Mouse (Mus musculus) hematopoietic stem cell, adult 5-6 weeks (primary cell): ENCODE data around the gene Pdxk. TPM values are rescaled to one million over a fixed set of nuclear protein-coding genes. Genes with fewer than 3 reads are reported as not detected.

ENCODE experiments used
- ATAC-seq, 2 experiments: fragments of 125-278 bp in 1 of 2; replicated peaks in 1 of 2; 2 replicates each; pipeline ENCODE4 v1.8.0; 2016 to 2017; ENCODE audit warnings: inconsistent platforms in 2 of 2, mild to moderate bottlenecking in 2 of 2, moderate number of reproducible peaks in 2 of 2, low read depth in 1 of 2, moderate TSS enrichment in 1 of 2; ENCODE audit not compliant: low FRiP score in 2 of 2, poor library complexity in 2 of 2, severe bottlenecking in 2 of 2, insufficient read depth in 1 of 2, low TSS enrichment in 1 of 2
- total RNA-seq: library from RNA; stranded (forward); fragments of 172-1452, 232-1000 nt; gene quantifications from 2 replicates; pipeline ENCODE4 v1.2.3, GENCODE M21; 2017

Gene Pdxk
- total RNA-seq, 1 experiment from 2014 or later, result 17.1 TPM

DNA sequence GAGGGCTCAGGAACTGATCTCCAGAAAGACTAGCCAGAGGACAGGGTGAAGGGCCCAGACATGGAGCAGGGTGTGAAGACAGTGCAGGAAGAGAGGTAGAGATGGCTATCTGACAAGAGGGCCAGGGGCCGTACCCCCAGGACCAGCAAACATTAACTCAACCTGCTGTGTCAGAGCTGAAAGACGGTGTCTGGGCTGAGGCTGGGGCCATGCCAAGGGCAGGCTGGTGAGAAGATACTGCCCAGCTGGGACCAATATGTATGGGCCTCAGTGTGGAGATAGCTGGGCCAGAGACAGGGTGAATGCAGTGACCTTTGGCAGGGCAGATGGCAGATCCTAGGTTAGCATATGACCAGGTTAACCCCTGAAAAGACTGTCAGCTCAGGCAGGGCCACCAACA, 63.6 kb downstream of the Pdxk start:
- no peak for ATAC-seq

DNA sequence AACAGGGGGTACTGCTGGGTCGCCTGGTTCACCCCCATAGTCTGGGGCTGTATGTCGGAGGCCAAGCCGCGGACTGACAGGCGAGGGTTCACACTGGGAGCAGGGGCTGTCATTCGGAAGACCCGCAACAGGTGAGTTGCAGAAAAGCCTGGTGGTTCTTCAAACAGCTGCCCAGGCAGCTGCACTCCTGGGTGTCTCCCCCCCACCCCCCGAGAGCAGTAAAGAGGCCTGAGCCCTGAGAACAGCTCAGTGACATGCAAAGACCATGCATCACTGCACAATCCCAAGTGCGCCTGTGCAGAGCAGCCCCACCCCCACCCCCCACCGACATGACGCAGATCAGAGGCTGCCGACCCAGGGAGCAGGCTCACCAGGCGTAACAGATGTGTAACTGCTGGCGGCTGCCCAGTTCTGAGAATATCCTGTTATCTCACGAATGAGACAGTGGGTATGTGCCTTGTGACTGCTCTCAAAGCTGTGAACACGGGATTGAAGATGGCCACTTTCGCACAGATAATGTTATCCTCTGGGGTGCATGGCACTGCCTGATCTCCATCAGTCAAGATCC, 65.6 kb downstream of the Pdxk start:
- ATAC-seq, result peak in 1 of 2 experiments; percentile 9; a peak in 1 of 4 replicates

DNA sequence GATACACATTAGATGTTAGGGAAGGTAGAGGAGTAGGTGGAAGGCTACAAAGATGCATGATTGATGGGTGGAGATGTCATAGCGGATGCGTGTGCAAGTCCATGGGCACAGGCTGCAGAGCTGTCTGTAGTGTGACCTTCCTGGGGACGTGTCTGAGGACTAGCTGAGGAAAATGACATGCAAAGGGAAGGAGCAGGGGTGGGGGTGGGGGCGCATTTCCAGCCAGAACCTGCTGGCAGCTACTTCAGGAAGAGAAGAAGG, 68.2 kb downstream of the Pdxk start:
- ATAC-seq, result no peak

DNA sequence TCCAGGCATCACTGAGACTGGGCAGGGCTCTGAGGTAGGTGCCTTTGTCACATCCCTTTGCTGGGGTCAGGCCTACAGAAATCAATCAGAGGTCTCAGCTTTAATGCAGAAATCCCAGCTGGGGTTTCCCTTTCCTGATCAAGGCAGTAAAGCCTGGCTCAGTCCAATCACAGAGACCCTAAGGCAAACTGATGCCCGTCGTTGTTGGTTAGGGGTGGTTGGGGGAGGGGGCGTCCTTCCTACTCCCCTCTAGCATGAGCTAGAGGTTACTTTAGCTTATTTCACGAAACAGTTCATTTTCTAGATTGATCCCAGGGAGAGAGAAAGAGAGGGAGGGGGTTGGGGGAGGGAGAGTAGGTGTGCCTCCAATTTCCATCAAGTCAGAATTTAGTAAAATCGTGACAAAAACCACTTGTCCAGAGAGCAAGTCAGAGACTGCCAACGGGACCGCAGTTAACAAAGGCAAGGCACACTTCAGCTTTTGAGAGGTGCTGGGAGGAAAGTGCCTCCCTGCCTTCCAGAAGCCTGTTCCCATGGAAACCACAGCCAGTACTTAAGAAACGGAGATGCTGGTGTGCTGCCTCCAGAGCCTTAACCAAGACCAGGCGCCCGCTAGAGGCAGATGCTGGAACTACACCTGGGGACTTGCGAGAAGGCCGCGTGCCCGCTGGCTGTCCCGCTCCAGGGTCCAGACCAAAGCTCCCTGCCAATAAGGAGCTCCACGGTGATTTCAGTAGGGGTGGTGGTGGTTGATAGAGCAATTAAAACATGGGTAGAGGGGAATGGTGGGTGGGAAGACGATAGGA, 68.8 kb downstream of the Pdxk start:
- ATAC-seq, result peak; percentile 67 to 79

DNA sequence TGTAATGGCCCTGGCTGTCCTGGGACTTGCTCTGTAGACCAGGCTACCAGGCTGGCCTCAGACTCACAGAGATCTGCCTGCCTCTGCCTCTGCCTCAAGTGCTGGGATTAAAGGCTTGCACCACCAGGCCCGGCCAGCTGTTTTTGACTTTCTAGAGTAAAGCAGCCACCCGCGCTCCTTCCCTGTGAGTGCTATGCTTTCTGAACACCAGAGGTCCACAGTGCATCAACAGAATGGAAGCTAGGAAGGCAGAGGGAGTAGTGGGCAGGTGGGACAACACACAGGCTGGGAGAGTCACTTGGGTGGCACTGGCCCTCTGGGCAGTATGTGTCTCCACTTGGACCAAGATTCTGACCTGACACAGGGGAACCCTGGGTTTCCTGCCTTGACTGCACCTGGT, 69.4 kb downstream of the Pdxk start:
- ATAC-seq, result no peak

DNA sequence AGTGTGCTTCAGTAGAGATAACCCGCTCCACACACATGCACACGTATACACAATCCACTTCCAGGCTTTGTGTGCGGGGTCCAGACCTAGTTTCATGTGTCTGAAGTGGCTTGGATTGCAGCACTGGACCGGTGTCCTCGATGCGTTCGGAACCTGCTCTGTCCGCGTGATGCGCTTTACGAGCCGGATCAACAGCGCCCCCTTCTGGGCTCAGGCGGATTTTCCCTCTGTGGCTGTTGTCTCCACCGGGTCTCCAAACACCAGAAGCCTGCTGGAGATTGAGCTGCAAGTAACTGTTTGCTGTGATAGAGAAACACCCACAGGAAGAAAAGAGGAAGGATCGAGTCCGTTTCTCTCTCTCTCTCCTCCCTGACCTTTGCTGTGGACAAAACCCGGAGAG, 72.7 kb downstream of the Pdxk start:
- peak; percentile 53 to 70 for ATAC-seq

DNA sequence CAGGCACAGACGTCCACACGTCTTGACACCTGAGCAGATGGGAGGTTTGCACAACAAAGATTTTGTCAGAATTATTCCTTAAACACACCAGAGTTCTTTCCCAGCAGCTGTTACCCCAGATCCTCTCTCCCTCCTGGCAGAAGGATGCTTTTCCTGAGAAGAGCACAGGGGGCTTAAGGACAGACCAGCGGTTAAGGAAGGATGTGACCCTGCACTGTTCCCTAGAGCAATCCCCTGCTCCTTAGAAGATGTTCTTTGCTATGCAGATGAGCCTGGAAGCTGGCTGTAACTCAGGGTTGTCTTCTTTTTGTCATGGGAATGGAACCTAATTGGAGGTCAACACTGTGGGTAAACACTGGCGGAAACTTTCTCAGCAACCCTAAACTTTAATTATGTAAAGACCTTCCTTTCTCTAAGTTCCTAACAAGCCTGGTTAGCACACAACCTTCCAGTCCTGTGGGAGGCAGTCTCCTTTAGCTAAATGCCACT, 73.7 kb downstream of the Pdxk start:
- no peak for ATAC-seq

DNA sequence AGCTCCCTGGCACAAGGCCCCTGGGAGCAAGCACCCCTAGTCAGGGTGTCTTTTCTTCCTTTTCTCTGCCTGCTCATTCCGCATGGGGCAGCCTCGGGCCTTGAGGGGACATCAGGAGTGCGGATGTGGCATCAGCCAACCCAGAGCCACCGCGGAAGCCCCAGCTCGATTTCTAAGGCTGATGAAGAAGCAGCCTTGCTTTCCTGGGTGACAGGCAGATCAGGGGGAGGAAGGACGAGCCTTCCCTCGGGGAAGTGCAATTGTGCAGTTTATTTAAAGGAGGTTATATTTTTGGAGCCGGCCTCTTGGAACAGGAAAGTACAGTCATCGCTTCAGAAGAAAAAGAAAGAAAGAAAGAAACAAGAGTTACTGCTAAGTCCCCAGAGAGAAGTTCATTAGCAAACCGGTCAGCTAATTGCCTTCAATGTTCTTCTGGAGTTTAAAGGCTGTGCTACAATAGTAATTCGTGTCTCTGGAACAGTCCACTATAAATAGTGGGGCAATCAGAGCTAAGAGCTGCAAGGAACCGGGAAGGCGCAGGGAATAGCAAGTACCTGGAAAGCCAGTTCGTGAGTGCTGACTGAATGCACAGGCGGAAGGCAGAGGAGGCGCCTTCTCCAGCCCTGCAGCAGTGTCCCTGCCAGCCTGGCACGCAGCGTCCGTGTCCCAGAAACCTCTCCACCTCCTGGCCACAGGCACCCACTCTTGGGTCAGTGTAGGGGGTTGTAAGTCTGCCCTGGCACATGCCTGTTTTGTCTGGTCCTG, 76.4 kb downstream of the Pdxk start:
- ATAC-seq, result no peak

Other genes with a start within 250 kb of the Pdxk start
- gene Trappc10, start 220.3 kb downstream of the Pdxk start, total RNA-seq, result 24.5 and 27.3 TPM in 2 replicates
- gene Agpat3, start 112.5 kb downstream of the Pdxk start, total RNA-seq, result 10.9 and 13.1 TPM in 2 replicates
- 310 and 472 TPM in 2 replicates for gene Rrp1, start 51.9 kb downstream of the Pdxk start, total RNA-seq
- 28.9 and 59.0 TPM in 2 replicates for gene Cstb, start 39.3 kb downstream of the Pdxk start, total RNA-seq
- not detected in 2 replicates for gene Olfr1358, start 52.5 kb upstream of the Pdxk start, total RNA-seq
- 14.7 and 19.3 TPM in 2 replicates for gene Ilvbl, start 109.4 kb upstream of the Pdxk start, total RNA-seq
- gene Syde1, start 127.0 kb upstream of the Pdxk start, total RNA-seq, result 4.9 and 6.8 TPM in 2 replicates
- not detected in 2 replicates for gene Olfr1357, start 153.1 kb upstream of the Pdxk start, total RNA-seq